Mouse (Mus musculus) left cerebral cortex, adult 11 months (tissue): Measurements from ENCODE around the gene Gtf2ird2.

Experiments used
- DNase-seq: peaks from one replicate; pipeline ENCODE4 v3.0.0; 2022; ENCODE audit warnings: low spot score

Gene Gtf2ird2

GRCm38 (mm10) chr5:134235111-134235510 is 51.3 kb downstream of the Gtf2ird2 start:
- no peak for DNase-seq

- DNase-seq: no peak
Measured at GRCm38 (mm10) chr5:134236241-134236640, 52.4 kb downstream of the Gtf2ird2 start.

GRCm38 (mm10) chr5:134236796-134237195 is 53.0 kb downstream of the Gtf2ird2 start:
- no peak for DNase-seq

GRCm38 (mm10) chr5:134237508-134237907 is 53.7 kb downstream of the Gtf2ird2 start:
- DNase-seq: no peak

GRCm38 (mm10) chr5:134237936-134238760 is 54.3 kb downstream of the Gtf2ird2 start:
- DNase-seq: no peak

GRCm38 (mm10) chr5:134241831-134242230 is 58.0 kb downstream of the Gtf2ird2 start:
- no peak for DNase-seq

- DNase-seq: no peak
Measured at GRCm38 (mm10) chr5:134243661-134244436, 60.0 kb downstream of the Gtf2ird2 start.

- DNase-seq: no peak
Measured at GRCm38 (mm10) chr5:134244890-134245289, 61.1 kb downstream of the Gtf2ird2 start.

- no peak for DNase-seq
Measured at GRCm38 (mm10) chr5:134246146-134246545, 62.3 kb downstream of the Gtf2ird2 start.

- no peak for DNase-seq
Measured at GRCm38 (mm10) chr5:134248608-134249244, 64.9 kb downstream of the Gtf2ird2 start.

- no peak for DNase-seq
Measured at GRCm38 (mm10) chr5:134249245-134249649, 65.4 kb downstream of the Gtf2ird2 start.

- no peak for DNase-seq
Measured at GRCm38 (mm10) chr5:134250601-134251000, 66.8 kb downstream of the Gtf2ird2 start.

GRCm38 (mm10) chr5:134251083-134251482 is 67.3 kb downstream of the Gtf2ird2 start:
- no peak for DNase-seq

- no peak for DNase-seq
Measured at GRCm38 (mm10) chr5:134253806-134254205, 70.0 kb downstream of the Gtf2ird2 start.

- DNase-seq: no peak
Measured at GRCm38 (mm10) chr5:134255294-134255693, 71.5 kb downstream of the Gtf2ird2 start.

GRCm38 (mm10) chr5:134257349-134258031 is 73.7 kb downstream of the Gtf2ird2 start:
- DNase-seq: no peak

- no peak for DNase-seq
Measured at GRCm38 (mm10) chr5:134258395-134258794, 74.6 kb downstream of the Gtf2ird2 start.

GRCm38 (mm10) chr5:134258934-134259333 is 75.1 kb downstream of the Gtf2ird2 start:
- no peak for DNase-seq

GRCm38 (mm10) chr5:134260001-134260636 is 76.3 kb downstream of the Gtf2ird2 start:
- no peak for DNase-seq

GRCm38 (mm10) chr5:134265890-134266289 is 82.1 kb downstream of the Gtf2ird2 start:
- no peak for DNase-seq

GRCm38 (mm10) chr5:134266404-134266803 is 82.6 kb downstream of the Gtf2ird2 start:
- DNase-seq: no peak

GRCm38 (mm10) chr5:134268751-134269150 is 84.9 kb downstream of the Gtf2ird2 start:
- DNase-seq: no peak
